Mouse (Mus musculus) monocyte, adult 2 months (primary cell): ENCODE data around the gene Mlh1.

Source experiments
- DNase-seq, 2 experiments: peaks; one replicate each; pipeline ENCODE4 v3.0.0; 2022; ENCODE audit warnings: low spot score in 2 of 2, low read depth in 1 of 2

Mlh1 gene

DNA sequence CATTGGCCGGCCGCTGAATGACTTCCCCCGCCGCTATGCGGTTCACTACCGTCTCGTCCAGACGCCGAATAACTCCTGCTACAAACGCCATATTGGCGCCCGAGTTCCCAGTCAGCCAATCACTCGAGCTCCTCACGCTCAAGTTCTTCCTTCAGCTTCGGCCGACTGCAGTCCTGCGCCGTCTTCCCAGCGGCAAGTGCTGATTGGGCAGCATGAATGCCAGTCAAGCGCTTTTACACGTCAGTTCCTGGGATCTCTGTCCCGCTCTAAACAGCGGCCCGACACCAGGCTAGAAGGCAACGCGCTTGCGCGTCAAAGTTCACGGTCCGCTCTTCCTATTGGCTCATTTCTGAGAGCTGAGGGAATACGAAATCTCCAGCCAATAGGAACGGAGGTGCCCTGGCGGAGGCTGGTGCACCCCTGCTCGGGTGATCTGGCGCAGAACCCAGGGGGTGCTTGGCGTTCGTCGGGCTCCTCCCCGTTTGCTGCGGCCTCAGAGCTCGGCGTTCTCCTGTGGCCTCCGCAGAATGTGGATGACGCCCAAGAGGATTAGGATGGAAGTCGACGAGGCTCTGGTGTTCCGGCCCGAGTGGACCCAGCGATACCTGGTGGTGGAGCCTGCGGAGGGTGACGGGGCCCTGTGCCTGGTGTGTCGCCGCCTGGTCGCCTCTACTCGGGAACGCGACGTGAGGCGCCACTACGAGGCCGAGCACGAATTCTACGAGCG, at the start of gene Mlh1, which contains the start of gene Epm2aip1:
Mlh1 (minus strand) TSS at position 358 of the 727 bp plus-strand sequence.
Epm2aip1 (plus strand) TSS at position 496 of the 727 bp plus-strand sequence.
- peak; percentile 96 for DNase-seq

- no peak for DNase-seq
Measured at GRCm38 (mm10) chr9:111320912-111321311, 49.3 kb upstream of the Mlh1 start.

DNA sequence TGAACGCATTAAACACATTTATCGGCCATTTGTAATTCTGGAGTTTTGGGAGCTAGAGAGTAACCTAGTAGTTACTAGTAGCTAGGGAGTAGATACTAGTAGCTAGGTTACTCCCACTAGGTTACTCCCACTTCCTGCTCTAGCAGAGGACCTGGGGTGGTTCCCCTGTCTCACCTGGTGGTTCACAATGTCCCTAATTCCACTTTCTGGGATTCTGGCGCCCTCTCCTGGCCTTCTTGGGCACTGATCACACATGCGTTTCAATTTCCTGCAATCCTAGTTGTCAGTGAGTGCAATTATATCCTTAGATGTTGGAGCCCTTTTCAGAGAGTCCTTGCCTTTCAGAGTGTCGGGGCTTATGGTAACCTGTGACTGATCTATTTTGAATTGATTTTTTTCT, 42.6 kb upstream of the Mlh1 start:
- no peak for DNase-seq

DNA sequence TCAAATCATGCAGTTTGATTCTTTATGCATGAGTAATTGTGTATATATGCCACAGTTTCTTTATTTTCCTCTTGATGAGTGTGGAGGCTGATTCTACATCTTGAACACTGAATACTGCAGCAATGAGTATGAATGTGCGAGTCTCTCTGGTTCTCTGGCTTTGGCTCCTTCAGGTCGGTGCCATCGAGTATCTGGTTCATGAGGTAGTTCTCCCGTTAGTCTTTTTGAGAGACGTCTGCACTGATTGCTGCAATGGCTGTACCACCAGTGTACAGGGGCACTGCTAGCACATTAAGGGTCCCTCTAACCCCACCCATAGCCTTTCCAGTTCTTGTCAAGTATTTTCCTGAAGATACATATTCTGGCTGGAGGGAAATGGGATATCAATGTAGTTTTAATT, 42.2 kb upstream of the Mlh1 start:
- no peak for DNase-seq

DNA sequence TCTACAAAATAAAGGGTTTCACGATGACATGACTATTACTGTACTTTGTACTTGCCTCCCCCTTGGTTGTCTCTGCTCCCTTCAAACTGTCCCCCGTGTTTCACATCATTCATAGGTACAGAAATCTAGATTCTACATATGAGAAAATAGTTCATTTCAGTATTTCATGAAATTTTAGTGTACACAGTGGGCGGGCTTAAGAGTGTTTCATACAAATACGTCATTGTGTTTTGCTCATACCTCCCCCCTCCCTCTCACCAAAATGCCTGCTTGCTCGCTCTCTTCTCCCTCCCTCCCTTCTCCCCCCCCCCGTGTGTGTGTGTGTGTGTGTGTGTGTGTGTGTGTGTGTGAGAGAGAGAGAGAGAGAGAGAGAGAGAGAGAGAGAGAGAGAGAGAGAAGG, 41.7 kb upstream of the Mlh1 start:
- no peak for DNase-seq

GRCm38 (mm10) chr9:111312442-111313141, 41.0 kb upstream of the Mlh1 start:
- no peak for DNase-seq

DNA sequence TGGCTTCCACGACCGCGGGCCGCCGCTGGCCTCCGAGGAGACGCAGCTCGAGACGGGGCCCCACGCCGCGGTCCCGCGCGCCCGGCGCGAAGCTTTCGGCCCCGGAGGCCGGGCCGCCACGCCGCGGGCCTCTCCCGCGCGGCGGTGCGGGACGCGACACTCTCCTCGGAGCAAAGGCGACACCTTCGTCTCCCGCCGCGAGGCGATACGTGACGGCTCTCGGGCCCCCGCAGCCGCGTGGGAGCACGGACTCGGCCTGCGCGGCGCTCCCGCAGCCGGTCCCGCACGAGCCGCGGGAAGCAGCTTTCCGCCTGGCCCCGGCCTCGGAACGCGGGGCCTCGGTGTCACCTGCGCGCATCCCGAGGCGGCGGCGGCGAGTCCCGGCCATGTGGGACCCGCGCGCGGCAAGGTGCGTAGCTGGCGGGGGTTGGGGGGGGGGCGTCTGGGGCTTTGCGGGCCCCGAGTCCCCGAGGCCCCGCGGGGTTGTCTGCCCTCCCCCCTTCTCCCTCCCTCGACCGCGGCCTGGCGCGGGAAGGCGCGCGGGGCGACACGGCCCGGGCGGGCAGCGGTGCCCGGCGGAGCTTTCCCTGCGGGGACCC, 40.4 kb upstream of the Mlh1 start:
- DNase-seq: no peak

DNA sequence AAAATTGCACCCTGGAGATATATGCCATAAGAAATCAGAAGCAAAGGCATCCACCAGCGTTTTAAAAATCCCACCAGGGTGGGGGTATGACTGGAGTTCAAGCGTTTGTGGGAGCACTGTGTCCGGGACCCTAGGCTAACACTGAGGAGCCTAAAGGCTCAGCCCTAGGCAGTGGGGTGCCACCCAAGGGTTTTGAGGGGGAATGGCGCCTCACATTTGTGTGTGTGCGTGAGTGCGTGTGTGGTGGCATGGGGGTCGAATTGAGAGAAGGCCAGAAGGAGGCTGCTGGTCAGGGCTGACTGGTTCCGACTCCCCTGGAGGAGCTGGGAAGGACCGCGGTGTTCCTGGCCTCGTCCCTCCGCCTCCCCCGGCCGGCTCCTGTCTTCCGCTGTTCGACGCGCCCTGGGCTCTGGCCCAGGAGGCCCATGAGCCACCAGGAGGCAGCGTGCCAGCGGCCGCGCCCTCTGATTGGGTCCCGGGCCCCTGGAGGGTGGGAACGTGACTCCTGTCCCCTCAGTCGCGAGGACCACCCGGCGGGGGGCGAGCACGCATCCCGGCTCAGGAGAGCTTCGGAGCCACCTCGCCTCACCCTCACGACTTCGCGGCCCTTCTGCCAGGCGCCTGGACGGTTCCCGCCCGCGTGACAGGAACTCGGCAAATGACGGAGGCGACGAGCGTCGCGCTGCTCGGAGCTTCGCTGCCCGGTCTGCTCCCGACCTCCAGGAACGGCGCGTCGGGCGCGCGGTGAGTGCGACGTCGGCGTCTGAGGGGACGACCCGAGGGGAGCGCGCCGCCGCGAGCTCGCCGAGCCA, 39.6 kb upstream of the Mlh1 start, which contains the start of gene Trank1:
Trank1 (plus strand) TSS at position 709 of the 812 bp plus-strand sequence.
- DNase-seq: no peak

DNA sequence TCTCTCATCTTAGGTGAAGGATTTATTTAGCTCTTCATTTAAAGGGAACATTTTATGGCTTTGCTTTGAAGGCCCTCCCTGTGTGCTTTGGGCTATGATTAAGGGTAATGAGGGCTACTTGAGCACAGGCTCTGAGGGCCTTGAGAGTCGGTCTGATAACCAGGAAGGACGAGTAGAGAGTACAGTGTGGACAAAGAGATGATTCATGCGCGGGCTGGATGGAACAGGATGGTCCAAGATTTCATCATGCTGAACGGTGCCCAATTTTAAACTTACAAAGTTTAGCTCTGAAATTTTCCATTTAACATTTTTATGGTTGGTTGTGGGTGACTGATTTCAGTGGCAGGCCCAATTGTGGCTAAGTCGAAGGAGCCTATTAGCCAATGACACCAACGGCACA, 34.6 kb upstream of the Mlh1 start:
- no peak for DNase-seq

DNA sequence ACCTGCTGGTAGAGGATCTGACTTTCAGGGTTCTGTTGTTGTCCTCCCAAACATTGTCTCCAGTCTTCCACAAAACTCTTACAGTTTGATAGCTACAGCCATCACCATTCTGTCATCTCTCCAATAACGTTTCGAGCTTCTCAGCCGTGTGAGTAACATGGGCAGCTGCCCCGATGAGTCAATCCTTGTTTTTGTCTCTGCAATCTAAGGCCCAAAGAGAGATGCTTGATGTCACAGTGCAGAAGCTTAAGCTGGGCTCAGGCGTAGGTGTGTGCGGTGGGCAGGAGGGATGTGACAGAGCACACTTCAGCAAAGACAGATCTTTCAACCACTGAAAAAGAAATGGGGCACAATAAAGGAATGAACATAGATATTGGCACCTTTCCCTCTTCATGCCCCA, 32.4 kb upstream of the Mlh1 start:
- DNase-seq: no peak

- no peak for DNase-seq
Measured at GRCm38 (mm10) chr9:111302196-111302831, 30.7 kb upstream of the Mlh1 start.

DNA sequence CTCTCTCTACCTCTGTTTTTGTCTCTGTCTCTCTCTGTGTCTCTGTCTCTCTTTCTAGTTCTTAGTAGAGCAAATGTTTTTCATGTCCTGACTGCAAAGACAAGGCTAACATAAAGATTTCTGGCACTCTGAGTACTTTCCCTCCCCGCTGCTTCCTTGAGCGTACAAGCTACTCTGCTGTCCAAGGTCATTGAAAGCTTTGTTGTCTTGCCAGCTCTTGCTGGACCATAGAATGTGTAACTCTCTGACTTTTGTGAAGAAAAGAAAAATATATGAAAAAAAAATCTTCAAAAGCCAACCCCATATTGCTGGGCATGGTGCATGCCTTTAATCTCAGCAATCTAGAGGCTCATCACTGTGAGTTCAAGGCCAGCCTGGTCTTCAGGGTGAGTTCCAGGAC, 27.0 kb upstream of the Mlh1 start:
- no peak for DNase-seq

- no peak for DNase-seq
Measured at GRCm38 (mm10) chr9:111296433-111296832, 24.8 kb upstream of the Mlh1 start.

- no peak for DNase-seq
Measured at GRCm38 (mm10) chr9:111295323-111295722, 23.7 kb upstream of the Mlh1 start.

DNA sequence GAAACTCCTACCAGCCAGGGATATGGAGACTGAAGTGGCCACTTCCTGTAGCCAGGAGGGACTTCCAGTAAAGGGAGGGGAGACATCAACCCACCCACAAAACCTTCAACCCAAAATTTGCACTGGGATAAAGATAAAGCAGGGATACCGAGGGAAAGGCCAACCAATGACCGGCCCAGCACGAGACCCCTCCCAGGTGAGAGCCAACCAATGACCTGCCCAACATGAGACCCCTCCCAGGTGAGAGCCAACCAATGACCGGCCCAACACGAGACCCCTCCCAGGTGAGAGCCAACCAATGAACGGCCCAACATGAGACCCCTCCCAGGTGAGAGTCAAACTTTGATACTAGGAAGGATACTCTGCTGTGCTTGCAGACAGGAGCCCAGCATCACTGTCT, 23.3 kb upstream of the Mlh1 start:
- no peak for DNase-seq

DNA sequence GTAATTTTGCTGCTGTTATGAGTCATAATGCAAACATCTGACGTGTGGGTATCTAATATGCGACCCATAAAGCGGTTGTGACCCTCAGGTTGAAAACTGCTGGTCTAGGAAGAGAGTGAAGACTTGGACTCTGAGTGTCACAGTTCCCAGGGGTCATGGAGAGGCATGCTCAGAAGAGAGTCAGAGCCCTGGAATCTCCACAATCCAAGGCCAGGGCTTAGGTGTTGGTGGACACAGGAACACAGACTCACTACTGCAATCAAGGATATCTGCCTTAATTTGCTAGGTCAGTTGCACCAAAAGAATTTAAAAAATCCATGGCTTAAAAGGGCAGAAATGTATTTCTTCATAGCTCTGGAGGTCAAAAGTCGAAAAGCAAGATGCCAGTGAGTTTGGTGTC, 21.6 kb upstream of the Mlh1 start:
- no peak for DNase-seq

DNA sequence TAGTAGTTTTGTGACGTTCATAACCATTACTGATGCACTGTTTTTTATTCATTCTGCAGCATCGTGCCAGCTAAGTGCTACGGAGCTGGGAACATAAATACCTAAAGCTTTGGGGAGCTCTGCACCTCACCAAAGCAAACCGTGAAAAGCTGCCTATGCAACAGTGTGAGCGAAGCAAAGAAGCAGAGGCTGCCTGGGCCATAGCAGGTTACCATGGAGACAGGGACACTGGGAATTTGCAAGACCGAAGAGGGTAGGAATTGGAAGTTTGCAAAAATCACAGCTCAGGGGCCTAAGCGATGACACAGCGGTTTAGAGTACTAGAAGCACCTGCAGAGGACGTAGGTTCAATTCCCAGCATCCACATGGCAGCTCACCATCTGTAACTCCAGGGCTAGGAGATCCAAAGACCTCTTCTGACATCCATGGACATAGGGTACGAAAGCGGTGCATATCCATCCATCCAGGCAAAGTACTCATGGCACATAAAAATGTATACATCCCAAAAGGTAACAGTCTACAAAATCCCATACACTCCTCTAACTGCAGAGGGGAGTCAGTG, 19.0 kb upstream of the Mlh1 start:
- DNase-seq: no peak

- DNase-seq: peak; percentile 49 to 87
Measured at GRCm38 (mm10) chr9:111289832-111290339, 18.3 kb upstream of the Mlh1 start.

GRCm38 (mm10) chr9:111289294-111289831, 17.8 kb upstream of the Mlh1 start:
- DNase-seq: no peak

DNA sequence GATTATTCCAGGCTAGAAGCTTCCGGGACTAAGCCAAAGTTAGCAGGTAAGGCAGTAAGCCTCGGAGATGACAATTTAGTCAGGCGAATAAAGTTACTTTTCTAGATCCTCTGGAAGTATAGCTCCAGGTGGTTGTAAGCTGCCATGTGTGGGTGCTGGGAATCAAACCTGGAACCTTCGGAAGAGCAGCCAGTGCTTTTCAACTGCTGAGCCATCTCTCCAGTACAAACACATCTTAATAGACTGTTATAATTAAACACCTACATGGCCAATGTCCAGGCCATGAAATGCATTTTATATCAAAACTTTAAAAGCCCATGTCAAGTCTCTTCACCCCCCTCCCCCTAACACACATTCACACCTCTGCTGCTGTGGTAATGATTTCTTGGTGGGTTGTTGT, 16.4 kb upstream of the Mlh1 start:
- no peak for DNase-seq
